Mouse (Mus musculus) erythroblast, embryonic 14.5 days (primary cell): ENCODE data around the gene 4930556J24Rik. TPM values are rescaled to one million over a fixed set of nuclear protein-coding genes. Genes with fewer than 3 reads are reported as not detected.
"Not testable (repeated sequence)": the region's sequence is repeated elsewhere in the genome, so short reads cannot be mapped to it uniquely, and the experiment has no call there.

Experiments used
- H3K27me3 ChIP-seq: 2 replicates; pipeline ENCODE4 v1.6.1; 2012; ENCODE audit warnings: inconsistent platforms; ENCODE audit not compliant: control insufficient read depth
- H3K36me3 ChIP-seq: 2 replicates; pipeline ENCODE4 v1.6.1; 2012; ENCODE audit warnings: mild to moderate bottlenecking, inconsistent platforms; ENCODE audit not compliant: control insufficient read depth
- H3K4me1 ChIP-seq: 2 replicates; pipeline ENCODE4 v1.6.1; 2012; ENCODE audit warnings: inconsistent platforms; ENCODE audit not compliant: control insufficient read depth
- H3K4me3 ChIP-seq: replicated peaks from 2 replicates; pipeline ENCODE3; 2012; ENCODE audit warnings: moderate library complexity, mild to moderate bottlenecking, inconsistent platforms
- H3K9me3 ChIP-seq: 2 replicates; pipeline ENCODE4 v1.6.1; 2012; ENCODE audit warnings: low read length, inconsistent platforms, mixed read lengths; ENCODE audit not compliant: control insufficient read depth
- GATA1 ChIP-seq: IDR thresholded peaks from 2 replicates; pipeline ENCODE4 v1.6.1; 2012; ENCODE audit warnings: low read length, inconsistent platforms, mixed read lengths
- TAL1 ChIP-seq: IDR thresholded peaks from 3 replicates; pipeline ENCODE4 v1.6.1; 2012; ENCODE audit warnings: low read length, inconsistent platforms, mixed read lengths
- polyA plus RNA-seq: library from polyadenylated mRNA; stranded (reverse); fragments of >175 nt; gene quantifications from 2 replicates; pipeline ENCODE4 v1.2.3, GENCODE M21; 2012

Gene 4930556J24Rik
- polyA plus RNA-seq, 1 experiment: not detected

- Histone ChIP-seq H3K27me3 (peaks cover 44% of the 10 kb centered on the region), H3K4me3 (peak within 1 kb of the TSS; percentile 45), H3K36me3 (no peaks in the 10 kb centered on the region), H3K4me1 (peaks cover 22% of the 10 kb centered on the region), H3K9me3 (peaks cover 6% of the 10 kb centered on the region; the same call in 1 of the 2 replicates)
- TF ChIP-seq TAL1 (no peak), GATA1 (no peak)
Observed at GRCm38 (mm10) chr11:3914109-3914840, 62.3 kb downstream of the 4930556J24Rik start, which contains the start of gene Slc35e4. Gene Slc35e4 (minus strand): TSS chr11:3914664.

- TF ChIP-seq GATA1 (no peak), TAL1 (no peak)
- H3K9me3 ChIP-seq: peaks cover 6% of the 10 kb centered on the region; the same call in 1 of the 2 replicates
- H3K4me3 ChIP-seq: peak overlapping the region; percentile 45
- H3K27me3 ChIP-seq: peaks cover 44% of the 10 kb centered on the region
- peaks cover 22% of the 10 kb centered on the region for H3K4me1 ChIP-seq
- no peaks in the 10 kb centered on the region for H3K36me3 ChIP-seq
Observed at GRCm38 (mm10) chr11:3913316-3914108, 63.1 kb downstream of the 4930556J24Rik start.

- no peak for TF ChIP-seq TAL1
- TF ChIP-seq GATA1: no peak
- H3K4me1 ChIP-seq: peaks cover 22% of the 10 kb centered on the region
- peaks cover 6% of the 10 kb centered on the region; the same call in 1 of the 2 replicates for H3K9me3 ChIP-seq
- H3K4me3 ChIP-seq: peak overlapping the region; percentile 30
- peaks cover 44% of the 10 kb centered on the region for H3K27me3 ChIP-seq
- no peaks in the 10 kb centered on the region for H3K36me3 ChIP-seq
Observed at GRCm38 (mm10) chr11:3912875-3913271, 63.7 kb downstream of the 4930556J24Rik start.

DNA sequence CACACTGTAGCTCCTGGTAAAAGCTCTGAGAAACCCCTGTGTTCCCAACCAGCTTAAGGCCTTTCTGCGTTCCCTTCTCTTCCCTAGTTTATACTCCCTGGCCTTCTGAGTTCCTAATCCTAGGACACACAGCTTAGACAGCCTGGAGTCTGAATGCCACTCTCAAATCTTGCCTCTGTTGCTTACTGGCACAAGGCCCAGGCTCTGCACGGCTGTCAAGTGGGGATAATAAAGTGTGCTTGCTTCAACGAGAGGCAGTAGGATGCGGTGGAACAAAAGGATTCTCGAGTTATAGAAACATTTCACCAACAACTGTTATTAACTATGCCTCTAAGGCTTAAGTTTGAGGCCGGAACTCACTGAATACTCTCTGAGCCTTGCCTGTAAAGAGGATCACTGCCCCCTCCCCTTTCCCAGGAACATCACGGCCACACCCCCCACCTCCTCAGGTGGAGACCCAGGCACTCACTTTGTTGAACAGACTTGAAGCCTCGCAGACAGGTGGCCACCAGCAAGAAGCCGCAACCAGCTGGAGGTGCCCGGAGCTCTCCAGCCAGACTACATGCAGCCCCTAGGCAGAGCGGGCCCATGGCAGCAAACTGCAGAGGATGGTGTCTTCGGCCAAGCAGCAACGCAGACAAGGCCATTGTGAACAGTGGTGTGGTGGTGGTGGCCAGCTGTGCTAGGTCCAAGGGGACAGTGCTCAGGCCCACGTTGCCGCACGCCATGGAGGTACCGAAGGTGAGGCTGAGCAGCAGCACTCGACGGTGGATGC lies 64.3 kb downstream of the 4930556J24Rik start:
- Histone ChIP-seq H3K4me3 (peak overlapping the region; percentile 30), H3K4me1 (peaks cover 22% of the 10 kb centered on the region)
- TF ChIP-seq GATA1 (no peak), TAL1 (no peak)

DNA sequence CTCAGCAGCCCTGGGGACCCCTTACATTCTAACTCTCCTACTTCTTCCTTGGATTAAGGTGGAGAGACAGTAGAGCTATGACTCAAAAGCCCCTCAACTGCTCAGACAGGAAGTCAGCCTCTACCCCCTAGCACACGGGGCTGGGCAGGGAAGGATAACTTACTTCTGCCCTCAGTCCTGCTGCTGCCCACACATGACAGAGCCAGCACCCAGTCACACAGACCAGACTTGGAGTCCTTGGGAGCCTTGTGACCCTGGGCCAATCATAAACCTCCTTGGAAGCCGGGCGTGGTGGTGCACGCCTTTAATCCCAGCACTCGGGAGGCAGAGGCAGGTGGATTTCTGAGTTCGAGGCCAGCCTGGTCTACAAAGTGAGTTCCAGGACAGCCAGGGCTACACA lies 65.1 kb downstream of the 4930556J24Rik start:
- peaks cover 44% of the 10 kb centered on the region for H3K27me3 ChIP-seq
- not testable (repeated sequence) for H3K36me3 ChIP-seq, H3K4me3 ChIP-seq, H3K9me3 ChIP-seq
- H3K4me1 ChIP-seq: peaks cover 22% of the 10 kb centered on the region

More for the DNA sequence above, 64.3 kb downstream of the 4930556J24Rik start:
- peaks cover 6% of the 10 kb centered on the region; the same call in 1 of the 2 replicates for H3K9me3 ChIP-seq
- no peaks in the 10 kb centered on the region for H3K36me3 ChIP-seq
- peaks cover 44% of the 10 kb centered on the region for H3K27me3 ChIP-seq

DNA sequence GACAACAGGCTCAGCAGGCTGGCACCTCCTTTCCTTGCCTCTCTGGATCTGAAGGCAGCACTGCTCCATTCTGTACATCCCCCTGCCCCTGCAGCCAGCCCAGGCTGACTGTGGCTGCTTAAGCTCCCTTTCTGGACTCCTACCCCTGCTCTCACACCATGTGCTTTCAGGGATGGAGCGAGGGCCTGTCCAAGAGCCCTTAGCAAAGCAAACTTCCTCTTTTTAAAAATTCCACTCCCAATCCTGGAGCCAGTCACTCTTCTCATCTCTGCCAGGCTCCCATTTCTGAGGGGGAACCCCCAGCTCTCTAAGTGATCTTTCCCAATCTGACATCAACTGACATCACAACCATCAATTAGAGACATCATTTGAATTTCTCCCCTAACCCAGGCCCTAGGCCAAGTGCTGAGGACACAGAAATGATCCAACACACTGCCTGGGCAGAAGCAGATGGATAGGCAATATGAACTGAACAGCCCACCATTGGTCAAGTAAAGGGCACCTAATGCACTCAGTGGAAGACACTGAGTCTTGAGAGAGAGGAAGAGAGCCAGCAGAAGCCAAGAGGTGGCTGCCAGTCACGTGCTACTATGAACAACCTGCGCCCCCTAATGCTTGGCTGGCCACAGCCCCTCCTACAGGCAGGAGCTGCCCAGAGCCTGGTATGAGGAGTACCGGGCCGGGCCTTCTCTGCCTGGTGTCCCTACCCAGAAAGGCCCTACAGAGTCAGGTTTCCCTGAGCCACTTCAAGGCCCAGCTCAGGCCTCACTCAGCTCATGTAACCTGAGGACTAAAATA lies 65.9 kb downstream of the 4930556J24Rik start:
- TF ChIP-seq GATA1 (no peak), TAL1 (no peak)
- peaks cover 6% of the 10 kb centered on the region; the same call in 1 of the 2 replicates for H3K9me3 ChIP-seq
- H3K27me3 ChIP-seq: peaks cover 44% of the 10 kb centered on the region
- H3K4me3 ChIP-seq: no peak overlapping the region
- H3K36me3 ChIP-seq: no peaks in the 10 kb centered on the region
- H3K4me1 ChIP-seq: peaks cover 22% of the 10 kb centered on the region

DNA sequence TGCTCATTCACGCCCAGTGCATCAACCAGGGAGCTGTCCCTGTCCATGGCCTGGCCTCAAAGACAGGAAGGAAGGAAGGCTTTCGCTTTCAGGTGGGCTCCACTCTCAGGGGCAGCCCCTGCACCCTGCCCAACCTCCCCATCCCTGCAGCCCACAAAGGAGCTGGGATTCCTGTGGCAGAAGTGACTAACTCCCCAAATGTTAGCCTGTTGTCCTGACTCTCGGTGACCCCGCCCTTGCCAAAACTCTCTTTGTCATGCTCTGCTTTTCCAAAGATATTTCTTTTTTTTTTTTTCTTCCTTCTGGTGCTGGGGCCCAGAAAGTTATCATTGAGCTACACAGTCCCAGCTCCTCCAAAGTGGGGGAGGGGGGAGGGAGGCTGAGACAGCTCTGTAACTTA lies 67.3 kb downstream of the 4930556J24Rik start:
- Histone ChIP-seq H3K27me3 (peaks cover 34% of the 10 kb centered on the region), H3K9me3 (peaks cover 6% of the 10 kb centered on the region; the same call in 1 of the 2 replicates), H3K4me1 (peaks cover 18% of the 10 kb centered on the region), H3K36me3 (no peaks in the 10 kb centered on the region), H3K4me3 (no peak overlapping the region)
- TF ChIP-seq TAL1 (no peak), GATA1 (no peak)

DNA sequence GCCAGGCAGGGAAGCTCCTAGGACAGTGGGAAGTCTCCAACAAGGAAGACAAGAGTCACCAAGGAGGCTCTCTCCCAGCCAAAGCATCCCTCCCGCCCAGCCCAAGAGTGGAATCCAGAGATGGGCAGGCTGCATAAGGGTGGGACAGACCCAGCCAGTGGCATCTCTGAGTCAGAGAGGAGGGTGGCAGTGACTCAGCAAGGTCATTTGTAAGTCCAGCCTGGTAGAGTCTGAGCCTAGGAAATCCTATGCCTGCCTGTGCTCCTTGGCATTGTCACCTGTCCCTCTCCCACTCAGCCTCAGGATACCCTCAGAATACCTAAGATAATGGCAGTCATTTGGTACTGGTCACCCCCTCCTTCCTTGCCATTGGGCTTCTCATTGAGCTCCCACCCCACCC lies 71.1 kb downstream of the 4930556J24Rik start:
- Histone ChIP-seq H3K27me3 (no peaks in the 10 kb centered on the region; the same call in 1 of the 2 replicates), H3K4me1 (no peaks in the 10 kb centered on the region; the same call in 1 of the 2 replicates), H3K36me3 (no peaks in the 10 kb centered on the region), H3K4me3 (no peak overlapping the region), H3K9me3 (no peaks in the 10 kb centered on the region)
- TF ChIP-seq GATA1: no peak
- TF ChIP-seq TAL1: no peak
